Mouse (Mus musculus) testis, adult 2 months (tissue): ENCODE measurements around the gene Enpp6.

Experiments used
- CTCF ChIP-seq: fragments of 200-500 bp; IDR thresholded peaks from 2 replicates; pipeline ENCODE4 v1.5.1; 2012; ENCODE audit warnings: low read depth, mild to moderate bottlenecking, inconsistent platforms, low read length, moderate library complexity; ENCODE audit not compliant: control insufficient read depth, insufficient read depth, insufficient replicate concordance
- POLR2A ChIP-seq: fragments of 200-500 bp; IDR thresholded peaks from 2 replicates; pipeline ENCODE4 v1.6.1; 2012; ENCODE audit warnings: low read depth, mild to moderate bottlenecking, inconsistent platforms, low read length, moderate library complexity; ENCODE audit not compliant: control insufficient read depth

DNA sequence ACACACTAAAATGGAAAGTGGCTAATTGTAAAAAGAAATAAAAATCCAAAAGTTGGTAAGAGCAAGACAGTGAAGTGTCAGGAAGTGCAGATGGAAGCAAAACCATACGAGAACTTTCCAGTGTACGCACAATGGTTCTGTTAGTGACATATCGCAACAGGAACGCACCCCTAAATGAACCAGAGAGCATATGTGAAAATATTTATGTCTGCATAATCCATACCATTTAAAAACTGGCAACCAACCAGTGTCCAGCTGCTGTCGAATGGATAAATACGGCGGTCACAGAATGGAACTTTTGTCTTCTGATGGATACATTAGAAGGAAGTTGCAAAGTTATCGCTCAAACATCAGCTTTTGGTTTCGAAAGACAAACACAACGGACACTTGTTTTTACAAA lies 61.9 kb downstream of the Enpp6 start:
- no peak for TF ChIP-seq CTCF
- no peak for TF ChIP-seq POLR2A
